Mouse (Mus musculus) adrenal gland, postnatal 0 days (tissue): ENCODE data around the gene Dmrtb1. TPM values are rescaled to one million over a fixed set of nuclear protein-coding genes. Genes with fewer than 3 reads are reported as not detected.

ENCODE experiments used
- microRNA-seq: library from miRNA; unstranded; fragments of <30 nt; microRNA quantifications from one replicate; pipeline ENCODE4, GENCODE M21; 2016; ENCODE audit warnings: borderline replicate concordance; ENCODE audit not compliant: insufficient number of aligned reads
- polyA plus RNA-seq: library from polyadenylated mRNA; unstranded; fragments of >200 nt; fragmentation: Nextera tagmentation; extraction: Ambion mirVana; gene quantifications from 2 replicates; pipeline ENCODE4 v1.2.1, GENCODE M21; 2015

Gene Dmrtb1
- not detected in 2 replicates for polyA plus RNA-seq

GRCm38 (mm10) chr4:107684130-107684529 is at the start of gene Dmrtb1:
Gene Dmrtb1 (minus strand): TSS chr4:107684230.

Small RNA genes within 50 kb of the gene (microRNA-seq; reads per million reads assigned to microRNA genes)
- gene Gm25123 = not detected

Other genes starting within 250 kb of the Dmrtb1 start
- 0.54 and 0.95 TPM in 2 replicates for gene Glis1, start 249.6 kb downstream of the Dmrtb1 start, polyA plus RNA-seq
- 1.8 and 3.2 TPM in 2 replicates for gene Lrp8, start 118.0 kb upstream of the Dmrtb1 start, polyA plus RNA-seq
- gene Magoh, start 195.5 kb upstream of the Dmrtb1 start, polyA plus RNA-seq = 223 and 356 TPM in 2 replicates
- gene 0610037L13Rik, start 205.6 kb upstream of the Dmrtb1 start, polyA plus RNA-seq = 169 and 190 TPM in 2 replicates
- 48.6 and 92.1 TPM in 2 replicates for gene Cpt2, start 239.4 kb upstream of the Dmrtb1 start, polyA plus RNA-seq